Mouse (Mus musculus): ENCODE results near the gene Zdhhc18.
A peak's percentile ranks its signal among the peaks of the same experiment; 100 is the strongest.

Gene Zdhhc18

GRCm38 (mm10) chr4:133611815-133612214 lies 38.1 kb downstream of the Zdhhc18 start:
- no peak for ATAC-seq (ENCODE audit: insufficient number of reproducible peaks, low FRiP score, low TSS enrichment)

- ATAC-seq (ENCODE audit: insufficient number of reproducible peaks, low FRiP score, low TSS enrichment): no peak
Observed at GRCm38 (mm10) chr4:133609719-133610118, 40.2 kb downstream of the Zdhhc18 start.

- ATAC-seq (ENCODE audit: insufficient number of reproducible peaks, low FRiP score, low TSS enrichment): no peak
Observed at GRCm38 (mm10) chr4:133607284-133607683, 42.7 kb downstream of the Zdhhc18 start.

- no peak for ATAC-seq (ENCODE audit: insufficient number of reproducible peaks, low FRiP score, low TSS enrichment)
Observed at GRCm38 (mm10) chr4:133605330-133605729, 44.6 kb downstream of the Zdhhc18 start.

GRCm38 (mm10) chr4:133604856-133605255 lies 45.1 kb downstream of the Zdhhc18 start:
- ATAC-seq (ENCODE audit: insufficient number of reproducible peaks, low FRiP score, low TSS enrichment): no peak

- no peak for ATAC-seq (ENCODE audit: insufficient number of reproducible peaks, low FRiP score, low TSS enrichment)
Observed at GRCm38 (mm10) chr4:133604175-133604574, 45.8 kb downstream of the Zdhhc18 start.

- no peak for ATAC-seq (ENCODE audit: insufficient number of reproducible peaks, low FRiP score, low TSS enrichment)
Observed at GRCm38 (mm10) chr4:133603056-133603455, 46.9 kb downstream of the Zdhhc18 start.

- ATAC-seq (ENCODE audit: insufficient number of reproducible peaks, low FRiP score, low TSS enrichment): no peak
Observed at GRCm38 (mm10) chr4:133601721-133602218, 48.2 kb downstream of the Zdhhc18 start, which contains the start of gene Sfn. Gene Sfn, minus strand, starts transcription at chr4:133602168.

GRCm38 (mm10) chr4:133600306-133600705 lies 49.6 kb downstream of the Zdhhc18 start:
- no peak for ATAC-seq (ENCODE audit: insufficient number of reproducible peaks, low FRiP score, low TSS enrichment)

GRCm38 (mm10) chr4:133599571-133600073 lies 50.3 kb downstream of the Zdhhc18 start:
- ATAC-seq (ENCODE audit: insufficient number of reproducible peaks, low FRiP score, low TSS enrichment): peak; percentile 91

GRCm38 (mm10) chr4:133599116-133599515 lies 50.8 kb downstream of the Zdhhc18 start:
- no peak for ATAC-seq (ENCODE audit: insufficient number of reproducible peaks, low FRiP score, low TSS enrichment)

- ATAC-seq (ENCODE audit: insufficient number of reproducible peaks, low FRiP score, low TSS enrichment): no peak
Observed at GRCm38 (mm10) chr4:133598616-133599015, 51.3 kb downstream of the Zdhhc18 start.

GRCm38 (mm10) chr4:133596084-133596483 lies 53.9 kb downstream of the Zdhhc18 start:
- ATAC-seq (ENCODE audit: insufficient number of reproducible peaks, low FRiP score, low TSS enrichment): no peak

GRCm38 (mm10) chr4:133595538-133595937 lies 54.4 kb downstream of the Zdhhc18 start:
- ATAC-seq (ENCODE audit: insufficient number of reproducible peaks, low FRiP score, low TSS enrichment): no peak

- ATAC-seq (ENCODE audit: insufficient number of reproducible peaks, low FRiP score, low TSS enrichment): no peak
Observed at GRCm38 (mm10) chr4:133592570-133592969, 57.4 kb downstream of the Zdhhc18 start.

- ATAC-seq (ENCODE audit: insufficient number of reproducible peaks, low FRiP score, low TSS enrichment): peak; percentile 79; the same call in 1 of the 2 replicates
Observed at GRCm38 (mm10) chr4:133584059-133584951, 65.6 kb downstream of the Zdhhc18 start, which contains the start of gene Gpn2. Gene Gpn2, plus strand, starts transcription at chr4:133584362.

GRCm38 (mm10) chr4:133583690-133584058 lies 66.3 kb downstream of the Zdhhc18 start:
- ATAC-seq (ENCODE audit: insufficient number of reproducible peaks, low FRiP score, low TSS enrichment): no peak

GRCm38 (mm10) chr4:133577983-133578382 lies 72.0 kb downstream of the Zdhhc18 start:
- no peak for ATAC-seq (ENCODE audit: insufficient number of reproducible peaks, low FRiP score, low TSS enrichment)

- ATAC-seq (ENCODE audit: insufficient number of reproducible peaks, low FRiP score, low TSS enrichment): peak; percentile 13; the same call in 1 of the 2 replicates
Observed at GRCm38 (mm10) chr4:133574843-133575202, 75.1 kb downstream of the Zdhhc18 start.

- ATAC-seq (ENCODE audit: insufficient number of reproducible peaks, low FRiP score, low TSS enrichment): peak; percentile 85; the same call in 1 of the 2 replicates
Observed at GRCm38 (mm10) chr4:133574070-133574842, 75.7 kb downstream of the Zdhhc18 start, which contains the start of gene Gpatch3. Gene Gpatch3, plus strand, starts transcription at chr4:133574745.

GRCm38 (mm10) chr4:133570066-133570466 lies 79.9 kb downstream of the Zdhhc18 start:
- no peak for ATAC-seq (ENCODE audit: insufficient number of reproducible peaks, low FRiP score, low TSS enrichment)
